Mouse (Mus musculus) frontal cortex, adult 2 months (tissue): ENCODE measurements around the gene Tdrd7. TPM values are rescaled to one million over a fixed set of nuclear protein-coding genes. Genes with fewer than 3 reads are reported as not detected.

Experiments used
- DNase-seq, 2 experiments: peaks; one replicate each; pipeline ENCODE4 v3.0.0; 2022; ENCODE audit warnings: low spot score in 1 of 2; ENCODE audit errors: extremely low spot score in 1 of 2
- polyA plus RNA-seq: library from polyadenylated mRNA; depleted of rRNA; stranded (reverse); fragments of >200 nt; gene quantifications from 2 replicates; pipeline ENCODE4 v1.2.3, GENCODE M21; 2012; rRNA removed

Gene Tdrd7
- polyA plus RNA-seq: 28.2 and 30.7 TPM in 2 replicates

DNA sequence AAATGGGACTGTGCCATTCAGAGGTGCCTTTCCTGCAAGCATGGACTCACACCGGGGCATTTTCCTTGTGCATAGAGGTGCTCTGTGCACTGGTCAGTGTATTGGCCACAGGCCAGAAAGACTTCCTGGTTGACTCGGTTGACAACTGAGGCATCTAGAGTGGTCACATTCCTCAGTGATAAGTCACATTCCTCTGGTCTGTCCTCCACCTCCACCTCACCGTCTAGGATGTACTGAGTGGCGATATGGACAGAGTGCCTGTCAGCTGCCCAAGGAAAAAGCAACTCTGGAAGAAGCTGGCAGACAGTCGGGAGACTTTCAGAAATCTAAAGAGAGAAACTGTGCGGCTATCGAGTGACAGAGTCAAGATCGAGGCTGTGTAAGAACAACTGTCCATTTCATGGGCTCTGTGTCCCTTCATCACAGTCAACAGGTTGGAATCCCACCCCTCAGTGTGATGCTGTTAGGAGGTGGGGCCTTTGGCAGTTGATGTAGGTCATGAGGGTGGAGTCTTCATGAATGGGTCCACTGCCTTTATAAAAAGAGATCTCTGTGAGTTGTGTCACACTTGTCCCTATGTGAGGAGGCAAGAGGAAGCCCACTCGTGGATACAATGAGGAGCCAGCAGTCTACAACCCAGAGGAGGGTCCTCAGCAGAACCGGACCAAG, at the start of gene Tdrd7:
Gene Tdrd7, plus strand, starts transcription at position 564 of the 669 bp plus-strand sequence.
- no peak for DNase-seq

DNA sequence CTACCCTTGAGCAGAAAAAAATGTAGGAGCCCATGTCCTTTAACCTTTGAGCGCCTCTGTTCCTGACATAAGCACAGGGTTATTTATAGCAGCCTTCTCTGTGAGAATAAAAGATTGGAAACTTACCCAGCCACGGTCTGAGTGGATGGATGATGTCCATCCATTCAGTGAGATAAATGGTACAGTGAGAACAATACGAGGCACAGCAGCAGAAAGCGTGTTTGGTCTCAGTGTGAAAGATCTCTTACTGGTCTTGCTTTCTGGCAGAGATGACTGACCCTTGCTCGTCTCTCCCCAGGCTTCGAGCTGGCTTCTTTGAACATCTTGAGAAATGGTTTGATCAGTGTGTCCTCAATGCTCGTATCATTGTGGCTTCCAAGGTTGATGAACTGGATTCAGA, 48.0 kb upstream of the Tdrd7 start:
- DNase-seq: no peak

DNA sequence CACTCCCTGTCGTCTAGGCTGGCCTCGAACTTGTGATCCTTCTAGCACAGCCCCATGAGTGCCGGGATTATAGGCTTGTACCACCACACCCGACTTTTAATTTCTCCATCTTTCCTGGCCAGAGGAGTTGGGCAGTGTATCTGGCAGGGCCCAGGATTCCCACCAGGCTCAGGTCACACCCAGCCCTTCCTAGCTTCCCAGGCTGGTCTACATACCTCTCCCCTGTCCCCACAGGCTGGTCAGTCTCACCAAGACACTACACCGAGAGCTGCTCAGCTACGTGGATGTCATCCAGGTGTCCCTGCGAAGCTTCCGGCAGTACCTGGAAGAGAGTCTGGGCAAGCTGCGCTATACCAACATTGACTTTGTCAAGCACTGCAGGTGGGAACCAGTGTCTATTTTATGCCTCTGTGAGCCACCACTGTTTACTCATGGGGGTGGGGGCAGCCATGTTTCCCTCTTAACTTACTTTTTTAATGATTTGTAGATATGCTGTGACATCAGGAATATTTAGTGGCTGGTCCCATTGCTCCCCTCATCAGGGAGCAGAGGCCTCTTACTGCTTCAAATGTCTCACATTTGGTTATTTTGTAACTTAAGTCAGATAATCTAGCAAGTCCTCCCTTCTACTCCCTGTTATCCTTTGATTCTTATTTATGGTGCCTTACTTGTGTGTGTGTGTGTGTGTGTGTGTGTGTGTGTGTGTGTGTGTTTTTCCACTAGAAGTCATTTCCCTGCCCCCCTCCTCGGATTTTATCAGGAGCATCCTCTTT, 43.3 kb upstream of the Tdrd7 start:
- DNase-seq: no peak

DNA sequence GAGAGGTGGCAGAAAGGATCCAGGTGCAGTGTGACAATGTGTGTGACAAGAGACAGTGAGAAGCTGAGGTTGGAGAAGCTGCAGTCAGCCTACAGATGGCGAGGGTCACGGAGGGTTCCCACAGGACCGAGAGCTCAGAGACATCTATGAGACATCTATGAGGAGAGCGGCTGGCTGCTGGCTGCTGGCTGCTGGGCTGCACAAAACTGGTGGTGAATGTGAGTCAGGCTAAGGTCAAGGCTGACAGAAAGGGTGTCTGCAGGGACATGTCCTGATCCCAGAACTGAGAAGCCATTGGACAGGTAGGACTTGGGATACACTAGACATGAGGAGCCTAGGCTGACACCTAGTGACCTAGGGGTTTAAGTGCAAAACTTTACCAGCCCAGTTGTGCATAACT, 41.1 kb upstream of the Tdrd7 start:
- DNase-seq: no peak

DNA sequence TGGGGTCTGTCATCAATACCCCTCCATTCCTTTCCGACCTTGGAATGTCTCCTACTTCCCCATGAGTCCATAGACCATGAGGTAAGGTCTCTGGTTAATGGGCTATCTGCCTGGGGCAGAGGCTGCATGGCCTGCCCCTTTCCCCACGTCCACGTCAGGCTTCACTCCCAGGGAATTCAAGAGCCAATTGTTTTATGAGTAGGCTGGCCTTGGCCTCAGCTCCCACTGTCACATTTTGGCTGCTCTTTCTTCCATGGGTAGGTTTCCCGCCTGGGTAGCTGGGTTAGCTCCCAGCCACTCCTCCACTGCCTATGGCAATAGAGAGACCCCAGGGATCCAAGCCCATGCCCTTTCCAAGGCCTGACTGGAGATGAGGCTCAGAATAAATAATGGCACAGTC, 36.6 kb upstream of the Tdrd7 start:
- no peak for DNase-seq

DNA sequence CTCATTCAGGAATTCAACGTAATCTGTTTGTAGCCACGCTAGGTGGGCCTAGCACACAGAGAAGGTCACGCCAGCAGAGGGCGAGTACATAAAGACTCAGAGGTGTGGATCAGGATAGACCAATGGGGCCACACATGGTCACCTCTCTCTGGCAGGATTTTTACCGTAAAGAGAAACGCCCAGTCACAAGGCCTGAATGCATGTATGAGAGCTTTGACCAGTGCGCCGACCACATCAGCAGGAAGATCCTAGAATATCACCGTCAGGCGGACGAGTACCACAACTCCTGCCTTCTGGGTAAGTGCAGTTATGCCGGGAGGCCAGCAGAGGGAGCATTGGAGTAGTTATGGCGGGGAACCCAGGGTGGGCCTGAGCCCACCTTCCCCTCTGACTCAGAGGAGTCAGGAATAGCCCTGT, 23.5 kb upstream of the Tdrd7 start:
- peak in 1 of 2 experiments; percentile 47 for DNase-seq

DNA sequence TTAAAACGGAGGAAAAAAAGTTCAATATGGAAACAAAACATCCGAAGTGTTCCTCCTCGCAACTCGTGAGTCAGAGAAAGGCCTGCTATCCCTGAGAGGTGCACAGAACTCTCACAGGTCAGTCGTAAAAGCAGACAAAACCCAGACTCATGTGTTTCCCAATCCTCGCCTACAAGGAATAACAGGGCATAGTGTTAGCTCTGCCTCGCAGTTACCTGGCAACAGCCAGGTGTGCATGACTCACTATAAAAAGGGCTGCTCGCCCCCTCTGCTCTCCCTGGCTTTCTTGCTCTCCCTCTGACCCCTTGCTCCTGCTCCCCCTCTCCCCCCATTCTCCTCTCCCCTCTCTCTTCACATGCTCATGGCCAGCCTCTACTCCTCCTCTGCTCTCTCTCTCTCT, 17.4 kb upstream of the Tdrd7 start:
- DNase-seq: no peak

DNA sequence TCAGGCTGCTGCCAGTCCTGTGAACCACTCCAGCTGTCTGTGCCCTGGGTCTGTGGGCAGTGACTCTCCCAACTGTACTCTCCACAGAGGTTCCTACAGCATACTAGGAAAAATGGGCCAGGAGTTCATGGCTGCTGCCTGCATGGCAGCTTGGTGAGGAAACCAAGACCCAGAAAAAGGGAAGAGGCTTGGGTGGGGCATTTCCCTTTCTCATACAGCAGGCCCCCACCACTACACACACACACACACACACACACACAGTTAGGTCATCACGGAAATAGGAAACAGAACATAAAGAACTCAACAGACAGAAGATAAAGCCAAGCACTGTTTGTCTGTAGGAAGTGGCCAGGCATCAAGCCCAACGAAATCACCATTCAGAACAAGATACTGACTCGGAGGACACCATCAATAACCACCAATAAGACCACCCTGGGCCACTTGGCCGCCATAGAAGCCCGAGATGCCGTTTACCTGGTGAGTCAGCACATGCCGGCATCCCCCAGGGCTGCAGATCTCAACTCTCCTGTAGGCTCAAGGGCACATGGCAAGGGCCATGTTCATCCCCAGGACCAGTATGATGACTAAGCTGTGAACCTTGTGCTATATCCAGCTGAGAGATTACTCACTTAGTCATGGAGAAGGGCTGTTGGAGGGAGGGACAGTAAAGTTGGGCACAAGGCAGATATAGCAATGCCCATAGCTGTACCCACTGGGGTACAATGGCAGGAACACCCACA, 15.9 kb upstream of the Tdrd7 start:
- no peak for DNase-seq

DNA sequence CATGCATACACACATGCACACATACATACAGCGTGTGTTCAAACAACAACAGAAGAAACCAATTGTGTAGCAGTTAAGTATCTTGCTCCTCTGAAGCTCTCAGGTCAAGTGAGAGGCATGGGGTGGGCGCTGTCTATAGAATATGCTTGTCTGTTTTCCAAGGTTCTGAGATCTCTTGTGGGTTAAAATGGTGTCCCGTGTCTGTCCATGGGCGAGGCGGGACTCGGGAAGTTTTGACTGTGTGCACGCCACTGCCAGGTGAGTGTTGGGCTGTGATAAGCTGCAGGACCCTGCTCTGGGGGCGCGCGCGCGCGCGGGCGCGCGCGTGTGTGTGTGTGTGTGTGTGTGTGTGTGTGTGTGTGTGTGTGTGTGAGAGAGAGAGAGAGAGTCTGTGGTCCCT, 13.3 kb upstream of the Tdrd7 start:
- no peak for DNase-seq

DNA sequence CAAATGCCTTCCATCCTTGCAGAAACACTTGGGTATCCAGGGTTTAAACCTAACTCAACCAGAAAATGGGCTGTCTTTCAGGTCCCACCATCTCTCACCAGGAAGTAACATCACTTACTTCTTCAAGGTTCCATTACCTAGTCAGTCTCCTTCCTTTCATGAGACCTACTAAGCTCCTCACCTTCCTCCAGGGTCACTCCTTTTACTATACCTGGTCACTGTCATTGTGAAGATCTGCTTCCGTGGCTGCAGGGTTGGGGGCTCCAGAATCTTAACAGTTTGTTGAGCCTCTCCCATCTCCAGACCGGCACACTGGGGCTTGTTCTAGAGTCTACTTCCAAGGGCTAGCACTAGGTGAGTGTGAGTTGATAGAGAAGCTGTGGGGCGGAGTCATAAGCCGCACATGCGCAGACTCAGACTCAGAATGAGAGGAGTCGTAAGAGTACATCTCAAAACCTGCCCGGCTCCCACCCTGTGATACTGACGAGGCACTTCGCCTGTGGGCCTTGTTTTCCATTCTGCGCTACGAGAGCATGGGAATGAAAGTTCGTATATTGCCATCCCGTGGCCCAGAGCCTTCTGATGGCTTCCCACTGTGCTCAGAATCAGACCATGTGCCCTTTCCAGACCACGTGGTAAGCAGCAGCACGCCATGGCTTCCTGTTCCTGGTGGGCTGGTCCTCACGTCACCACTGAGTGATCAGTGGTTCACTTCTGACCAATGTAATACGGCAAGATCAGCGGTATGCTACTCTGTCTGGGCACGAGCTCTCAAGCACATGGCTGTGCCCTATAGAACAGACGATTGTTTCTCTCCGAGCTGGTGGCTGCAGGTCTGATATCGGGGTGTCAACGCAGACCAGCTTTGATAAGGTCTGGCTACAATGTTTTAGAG, 11.9 kb upstream of the Tdrd7 start:
- no peak for DNase-seq

DNA sequence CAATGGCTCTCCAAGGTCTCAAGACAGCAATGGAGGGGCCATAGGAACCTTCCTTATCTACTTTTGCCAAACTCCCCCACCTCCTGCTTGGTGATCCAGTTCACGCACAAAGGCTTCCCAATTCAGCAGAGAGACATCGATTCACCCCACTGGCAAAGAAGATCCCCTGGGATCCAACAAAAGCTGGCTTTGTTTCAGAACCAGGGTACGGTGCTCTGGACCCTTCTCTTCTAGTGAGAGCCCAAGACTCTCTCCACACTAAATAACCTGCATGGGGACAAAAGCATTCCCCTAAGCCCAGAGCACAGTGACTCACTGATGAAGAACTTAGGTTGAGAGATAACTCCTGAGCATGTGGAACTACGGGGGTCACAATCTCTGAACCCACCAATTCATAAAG, 9.9 kb upstream of the Tdrd7 start:
- no peak for DNase-seq

DNA sequence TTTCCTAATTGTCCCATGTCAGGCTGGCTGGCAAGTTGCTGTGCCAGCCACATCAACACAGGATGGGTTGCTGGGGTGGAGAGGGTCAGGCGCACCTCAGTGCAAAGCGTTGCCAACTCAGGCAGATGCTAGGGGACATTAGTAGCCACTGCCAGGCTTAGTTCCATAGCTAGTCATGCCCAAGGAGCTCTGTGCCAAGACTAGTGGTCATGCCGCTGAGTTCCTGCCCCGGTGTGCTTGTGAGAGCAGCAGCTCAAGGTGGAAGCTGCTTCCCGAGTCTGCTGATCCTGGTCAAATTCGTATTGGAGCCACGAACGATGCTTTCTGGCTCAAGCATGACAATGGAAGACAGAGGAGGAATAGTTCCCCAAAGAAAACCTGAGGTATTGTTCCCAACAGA, 9.0 kb upstream of the Tdrd7 start:
- DNase-seq: no peak

DNA sequence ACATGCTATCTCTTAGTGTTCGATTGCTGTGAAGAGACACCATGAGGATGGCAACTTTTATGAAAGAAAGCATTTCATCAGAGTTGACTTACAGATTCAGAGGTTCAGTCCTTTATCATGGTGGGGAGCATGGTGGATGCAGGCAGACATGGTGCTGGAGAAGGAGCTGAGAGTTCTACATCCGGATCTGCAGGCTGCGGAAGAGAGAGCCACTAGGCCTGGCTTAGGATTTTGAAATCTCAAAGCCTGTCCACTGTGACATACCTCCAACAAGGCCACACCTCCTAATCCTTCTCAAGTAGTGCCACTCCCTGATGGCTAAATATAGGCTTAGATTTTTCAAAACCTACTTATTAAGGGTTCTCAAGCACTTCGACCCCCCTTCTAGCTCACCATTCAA, 8.4 kb upstream of the Tdrd7 start:
- DNase-seq: no peak

DNA sequence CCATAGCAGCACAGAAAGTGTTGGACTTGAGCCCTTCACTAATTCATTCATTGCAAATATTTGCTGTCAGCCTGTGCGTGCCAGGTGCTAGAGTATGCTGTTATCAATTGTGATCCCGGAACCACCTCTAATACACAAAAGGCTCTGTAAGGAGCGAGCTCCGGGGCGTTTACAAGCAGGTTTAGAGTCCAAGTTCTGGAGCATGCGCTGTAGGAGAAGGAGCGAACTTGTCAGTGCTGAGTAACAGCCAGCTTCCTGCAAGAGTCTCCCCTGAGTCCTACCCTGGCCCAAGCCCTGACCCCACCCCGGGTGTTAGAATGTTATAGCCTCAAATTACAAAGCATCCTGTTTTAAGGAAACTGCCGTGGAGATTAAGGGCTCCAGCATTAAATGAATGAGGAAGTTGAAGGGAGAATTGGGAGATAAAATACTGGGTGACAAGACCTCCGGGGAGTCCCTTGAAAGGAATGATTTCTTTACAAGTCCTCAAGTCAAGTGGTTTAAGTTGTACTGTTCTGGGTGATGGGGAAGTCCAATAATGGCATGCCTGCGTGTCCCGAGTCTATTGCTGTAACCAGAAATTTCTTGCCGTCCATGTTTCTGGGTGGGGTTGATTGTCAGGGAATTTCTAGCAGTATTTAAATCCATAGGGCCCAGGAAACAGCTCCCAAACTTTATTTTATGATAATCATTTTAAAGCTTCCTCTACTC, 758 bp downstream of the Tdrd7 start:
- no peak for DNase-seq

DNA sequence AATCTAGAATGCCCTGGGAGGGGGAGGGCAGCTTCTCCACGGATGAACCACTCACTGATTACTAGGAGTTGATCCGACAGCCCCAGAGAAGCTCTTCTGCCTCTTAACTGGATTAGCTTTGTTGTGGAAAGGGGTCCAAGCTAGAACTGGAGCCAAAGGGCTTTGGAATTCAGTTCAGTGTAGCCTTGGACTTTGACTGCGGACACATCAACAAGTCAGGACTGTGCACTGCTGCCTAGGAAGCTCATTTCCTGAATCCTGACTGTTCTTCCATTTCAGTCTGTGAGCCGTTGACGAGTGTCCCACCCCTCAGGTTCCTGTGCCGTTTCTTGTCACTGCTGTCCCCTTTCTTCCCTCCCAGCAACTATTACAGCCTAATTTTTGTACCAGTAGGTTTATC, 1.6 kb downstream of the Tdrd7 start:
- no peak for DNase-seq

DNA sequence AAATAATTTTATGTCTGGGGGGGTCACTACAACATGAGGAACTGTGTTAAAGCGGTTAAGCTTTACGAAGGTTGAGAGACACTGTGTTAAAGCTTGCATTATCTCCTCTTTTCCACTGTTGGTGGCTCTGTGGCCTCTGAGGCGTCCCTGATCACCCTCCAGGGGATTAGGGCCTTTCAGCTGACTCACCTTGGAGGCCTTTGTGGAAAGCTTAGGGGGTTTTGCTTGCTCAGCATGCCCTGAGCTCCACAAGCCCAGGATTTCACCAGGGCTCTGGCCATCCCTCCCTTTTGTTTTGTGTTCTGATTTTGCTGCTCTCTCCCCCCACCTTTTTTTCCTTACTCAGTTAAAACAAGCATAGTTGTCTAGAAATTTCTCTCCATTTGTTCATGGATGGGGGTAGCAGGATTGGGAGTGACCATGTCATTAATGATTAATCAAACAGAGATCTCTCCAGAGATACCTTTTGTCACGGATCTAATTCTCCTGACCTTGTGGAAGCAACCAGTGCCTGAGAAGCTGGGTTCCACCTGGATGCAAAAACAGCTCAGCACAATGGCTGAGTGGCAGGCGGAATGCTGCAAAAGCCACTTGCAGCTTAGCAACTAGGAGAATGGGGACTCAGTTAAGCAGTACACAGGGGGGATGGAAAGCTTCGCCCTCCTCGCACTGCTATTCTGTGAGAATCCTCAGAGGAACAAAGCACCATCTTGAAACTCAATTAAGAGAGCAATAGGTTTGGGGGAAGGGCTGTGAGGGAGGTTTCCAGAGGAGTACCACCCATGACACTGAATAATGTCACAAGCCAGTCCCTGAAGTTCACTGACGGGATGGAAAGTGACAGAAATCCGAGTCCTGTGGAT, 2.6 kb downstream of the Tdrd7 start:
- DNase-seq: no peak

DNA sequence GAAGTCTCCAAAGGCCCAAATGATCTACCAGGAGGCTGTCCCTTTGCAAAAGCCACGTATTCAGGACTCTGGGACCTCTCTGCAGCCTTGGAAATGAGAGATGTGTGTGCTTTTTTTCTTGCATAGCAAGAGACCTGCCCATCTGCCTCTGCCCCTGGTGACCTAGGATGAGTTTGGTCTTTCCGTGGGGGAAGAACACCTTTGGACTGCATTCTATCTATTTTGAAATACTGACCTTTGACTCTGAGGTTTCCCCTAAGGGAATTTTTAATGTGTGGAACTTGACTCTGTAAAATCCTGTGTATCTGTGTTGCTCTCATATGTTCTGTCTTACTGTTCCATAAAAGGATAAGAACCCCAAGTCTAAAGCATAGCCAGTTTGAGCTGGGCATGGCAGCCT, 3.9 kb downstream of the Tdrd7 start:
- DNase-seq: no peak

DNA sequence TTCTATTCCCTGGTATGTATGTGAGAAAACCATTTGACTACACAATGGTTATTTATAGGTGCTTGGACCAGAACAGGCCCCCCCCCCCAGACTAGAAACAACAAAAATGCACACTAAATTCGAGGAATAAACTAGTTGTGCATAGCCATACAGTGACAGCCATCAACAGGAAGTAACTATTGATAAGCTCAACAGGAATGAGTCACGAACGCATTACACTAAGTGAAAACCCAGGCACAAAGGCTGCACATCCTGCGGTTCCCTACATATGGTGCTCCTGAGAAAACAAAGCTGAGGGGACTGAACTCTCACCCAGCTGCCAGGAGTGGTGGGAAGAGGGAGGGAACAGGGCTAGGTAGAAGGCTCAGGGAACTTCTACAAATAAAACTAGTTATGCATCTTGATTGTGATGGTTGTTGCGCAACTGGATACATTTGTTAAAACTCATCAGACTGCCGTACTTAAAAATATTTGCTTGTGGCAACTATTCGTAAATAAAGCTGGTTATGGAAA, 5.0 kb downstream of the Tdrd7 start:
- DNase-seq: no peak
